Mouse (Mus musculus): Measurements from ENCODE around the gene Gm49510. TPM values are rescaled to one million over a fixed set of nuclear protein-coding genes. Genes with fewer than 3 reads are reported as not detected.

Gene Gm49510
- 0.16 TPM in 1 of 2 replicates, not detected in the other for polyA plus RNA-seq (2014; fragmentation: Nextera tagmentation; extraction: Ambion mirVana)

- peak within 1 kb of the TSS; percentile 82 to 95 for H3K4me3 ChIP-seq (ENCODE audit: control insufficient read depth in 1 of 2, insufficient read depth in 1 of 2, low read depth in 1 of 2, low read length in 2 of 2)
- H3K27ac ChIP-seq (replicated peaks in 1 of 2; ENCODE audit: control insufficient read depth in 1 of 2, insufficient read depth in 1 of 2, low read depth in 2 of 2, low read length in 2 of 2), result peak within 1 kb of the TSS; percentile 70 to 80
- H3K36me3 ChIP-seq (ENCODE audit: control insufficient read depth, insufficient read depth, low read length), result peaks cover 37% of the 10 kb centered on the region
- H3K4me2 ChIP-seq (ENCODE audit: low read length), result peak within 1 kb of the TSS; percentile 92
- no peaks in the 10 kb centered on the region for H3K27me3 ChIP-seq (ENCODE audit: control insufficient read depth, insufficient read depth, low read length)
- H3K9ac ChIP-seq (ENCODE audit: low read length), result peak within 1 kb of the TSS; percentile 87
- H3K9me3 ChIP-seq (ENCODE audit: control insufficient read depth, low read length), result no peaks in the 10 kb centered on the region
- H3K4me1 ChIP-seq (ENCODE audit: control insufficient read depth in 2 of 2, insufficient read depth in 2 of 2, low read length in 2 of 2), result peaks cover 37 to 57% of the 10 kb centered on the region in 2 experiments
- under 1% methylated on average over 19 of the region's 20 CpGs for WGBS
- 0 out of 2 replicates have a peak, but pooled peaks have one; percentile 28 for ATAC-seq (ENCODE audit: insufficient number of reproducible peaks, insufficient read depth, low FRiP score, low read depth)
Measured at GRCm38 (mm10) chr15:78899409-78899739, at the start of gene Gm49510. Gene Gm49510, plus strand, starts transcription at chr15:78899667.

GRCm38 (mm10) chr15:78850059-78850824 is 49.2 kb upstream of the Gm49510 start:
- WGBS, result 63% methylated on average over 15 of the region's 15 CpGs
- ATAC-seq (ENCODE audit: insufficient number of reproducible peaks, insufficient read depth, low FRiP score, low read depth), result 0 out of 2 replicates have a peak, but pooled peaks have one; percentile 0

GRCm38 (mm10) chr15:78850944-78851343 is 48.5 kb upstream of the Gm49510 start:
- Histone ChIP-seq H3K27me3 (ENCODE audit: control insufficient read depth, insufficient read depth, low read length) (no peaks in the 10 kb centered on the region; the same call in 1 of the 2 replicates), H3K4me3 (ENCODE audit: control insufficient read depth in 1 of 2, insufficient read depth in 1 of 2, low read depth in 1 of 2, low read length in 2 of 2) (no peak overlapping the region), H3K9ac (ENCODE audit: low read length) (no peak overlapping the region), H3K4me1 (ENCODE audit: control insufficient read depth in 2 of 2, insufficient read depth in 2 of 2, low read length in 2 of 2) (peaks cover 16 to 26% of the 10 kb centered on the region in 2 experiments), H3K27ac (replicated peaks in 1 of 2; ENCODE audit: control insufficient read depth in 1 of 2, insufficient read depth in 1 of 2, low read depth in 2 of 2, low read length in 2 of 2) (no peak overlapping the region), H3K9me3 (ENCODE audit: control insufficient read depth, low read length) (no peaks in the 10 kb centered on the region), H3K36me3 (ENCODE audit: control insufficient read depth, insufficient read depth, low read length) (peaks cover 39% of the 10 kb centered on the region), H3K4me2 (ENCODE audit: low read length) (no peak overlapping the region)
- 46% methylated on average over 6 of the region's 6 CpGs for WGBS
- 0 out of 2 replicates have a peak, but pooled peaks have one; percentile 5 for ATAC-seq (ENCODE audit: insufficient number of reproducible peaks, insufficient read depth, low FRiP score, low read depth)

More at GRCm38 (mm10) chr15:78850059-78850824, 49.2 kb upstream of the Gm49510 start:
- no peak overlapping the region for H3K9ac ChIP-seq (ENCODE audit: low read length)
- H3K27ac ChIP-seq (replicated peaks in 1 of 2; ENCODE audit: control insufficient read depth in 1 of 2, insufficient read depth in 1 of 2, low read depth in 2 of 2, low read length in 2 of 2), result no peak overlapping the region
- H3K9me3 ChIP-seq (ENCODE audit: control insufficient read depth, low read length), result no peaks in the 10 kb centered on the region
- H3K27me3 ChIP-seq (ENCODE audit: control insufficient read depth, insufficient read depth, low read length), result no peaks in the 10 kb centered on the region
- H3K36me3 ChIP-seq (ENCODE audit: control insufficient read depth, insufficient read depth, low read length), result peaks cover 39% of the 10 kb centered on the region
- peaks cover 23 to 34% of the 10 kb centered on the region in 2 experiments for H3K4me1 ChIP-seq (ENCODE audit: control insufficient read depth in 2 of 2, insufficient read depth in 2 of 2, low read length in 2 of 2)
- H3K4me3 ChIP-seq (ENCODE audit: control insufficient read depth in 1 of 2, insufficient read depth in 1 of 2, low read depth in 1 of 2, low read length in 2 of 2), result no peak overlapping the region
- no peak overlapping the region for H3K4me2 ChIP-seq (ENCODE audit: low read length)

GRCm38 (mm10) chr15:78851505-78852153 is 47.8 kb upstream of the Gm49510 start:
- ATAC-seq (ENCODE audit: insufficient number of reproducible peaks, insufficient read depth, low FRiP score, low read depth), result peak; percentile 41
- Histone ChIP-seq H3K9me3 (ENCODE audit: control insufficient read depth, low read length) (no peaks in the 10 kb centered on the region), H3K4me2 (ENCODE audit: low read length) (no peak overlapping the region), H3K27me3 (ENCODE audit: control insufficient read depth, insufficient read depth, low read length) (no peaks in the 10 kb centered on the region; the same call in 1 of the 2 replicates), H3K27ac (replicated peaks in 1 of 2; ENCODE audit: control insufficient read depth in 1 of 2, insufficient read depth in 1 of 2, low read depth in 2 of 2, low read length in 2 of 2) (no peak overlapping the region), H3K4me1 (ENCODE audit: control insufficient read depth in 2 of 2, insufficient read depth in 2 of 2, low read length in 2 of 2) (peaks cover 12 to 20% of the 10 kb centered on the region in 2 experiments), H3K9ac (ENCODE audit: low read length) (no peak overlapping the region), H3K4me3 (ENCODE audit: control insufficient read depth in 1 of 2, insufficient read depth in 1 of 2, low read depth in 1 of 2, low read length in 2 of 2) (no peak overlapping the region), H3K36me3 (ENCODE audit: control insufficient read depth, insufficient read depth, low read length) (peaks cover 32% of the 10 kb centered on the region)
- 4% methylated on average over 13 of the region's 13 CpGs for WGBS

GRCm38 (mm10) chr15:78855303-78855965 is 44.0 kb upstream of the Gm49510 start, which contains the start of gene Lgals2:
Gene Lgals2, minus strand, starts transcription at chr15:78855529.
- Histone ChIP-seq H3K4me1 (ENCODE audit: control insufficient read depth in 2 of 2, insufficient read depth in 2 of 2, low read length in 2 of 2) (peaks cover 12 to 13% of the 10 kb centered on the region in 2 experiments), H3K27me3 (ENCODE audit: control insufficient read depth, insufficient read depth, low read length) (no peaks in the 10 kb centered on the region; the same call in 1 of the 2 replicates), H3K36me3 (ENCODE audit: control insufficient read depth, insufficient read depth, low read length) (0 out of 2 replicates have a peak, but pooled peaks cover under 1% of the 10 kb centered on the region), H3K4me3 (ENCODE audit: control insufficient read depth in 1 of 2, insufficient read depth in 1 of 2, low read depth in 1 of 2, low read length in 2 of 2) (no peak within 1 kb of the TSS), H3K9ac (ENCODE audit: low read length) (no peak within 1 kb of the TSS), H3K9me3 (ENCODE audit: control insufficient read depth, low read length) (no peaks in the 10 kb centered on the region), H3K4me2 (ENCODE audit: low read length) (no peak within 1 kb of the TSS), H3K27ac (replicated peaks in 1 of 2; ENCODE audit: control insufficient read depth in 1 of 2, insufficient read depth in 1 of 2, low read depth in 2 of 2, low read length in 2 of 2) (no peak within 1 kb of the TSS)
- 65% methylated on average over 8 of the region's 8 CpGs for WGBS
- ATAC-seq (ENCODE audit: insufficient number of reproducible peaks, insufficient read depth, low FRiP score, low read depth), result no peak

GRCm38 (mm10) chr15:78857009-78857408 is 42.5 kb upstream of the Gm49510 start:
- no peak for ATAC-seq (ENCODE audit: insufficient number of reproducible peaks, insufficient read depth, low FRiP score, low read depth)
- Histone ChIP-seq H3K4me3 (ENCODE audit: control insufficient read depth in 1 of 2, insufficient read depth in 1 of 2, low read depth in 1 of 2, low read length in 2 of 2) (no peak overlapping the region), H3K4me1 (ENCODE audit: control insufficient read depth in 2 of 2, insufficient read depth in 2 of 2, low read length in 2 of 2) (no peaks in the 10 kb centered on the region), H3K9ac (ENCODE audit: low read length) (no peak overlapping the region), H3K27ac (replicated peaks in 1 of 2; ENCODE audit: control insufficient read depth in 1 of 2, insufficient read depth in 1 of 2, low read depth in 2 of 2, low read length in 2 of 2) (no peak overlapping the region), H3K9me3 (ENCODE audit: control insufficient read depth, low read length) (no peaks in the 10 kb centered on the region), H3K27me3 (ENCODE audit: control insufficient read depth, insufficient read depth, low read length) (no peaks in the 10 kb centered on the region; the same call in 1 of the 2 replicates), H3K36me3 (ENCODE audit: control insufficient read depth, insufficient read depth, low read length) (no peaks in the 10 kb centered on the region), H3K4me2 (ENCODE audit: low read length) (no peak overlapping the region)
- 78% methylated on average over 7 of the region's 7 CpGs for WGBS

GRCm38 (mm10) chr15:78859311-78859710 is 40.2 kb upstream of the Gm49510 start:
- no peaks in the 10 kb centered on the region for H3K36me3 ChIP-seq (ENCODE audit: control insufficient read depth, insufficient read depth, low read length)
- H3K4me1 ChIP-seq (ENCODE audit: control insufficient read depth in 2 of 2, insufficient read depth in 2 of 2, low read length in 2 of 2), result peaks cover 6 to 7% of the 10 kb centered on the region in 2 experiments
- no peaks in the 10 kb centered on the region for H3K9me3 ChIP-seq (ENCODE audit: control insufficient read depth, low read length)
- ATAC-seq (ENCODE audit: insufficient number of reproducible peaks, insufficient read depth, low FRiP score, low read depth), result 0 out of 2 replicates have a peak, but pooled peaks have one; percentile 10
- H3K4me3 ChIP-seq (ENCODE audit: control insufficient read depth in 1 of 2, insufficient read depth in 1 of 2, low read depth in 1 of 2, low read length in 2 of 2), result no peak overlapping the region
- WGBS, result 61% methylated on average over 4 of the region's 4 CpGs
- no peak overlapping the region for H3K27ac ChIP-seq (replicated peaks in 1 of 2; ENCODE audit: control insufficient read depth in 1 of 2, insufficient read depth in 1 of 2, low read depth in 2 of 2, low read length in 2 of 2)
- no peaks in the 10 kb centered on the region; the same call in 1 of the 2 replicates for H3K27me3 ChIP-seq (ENCODE audit: control insufficient read depth, insufficient read depth, low read length)
- no peak overlapping the region for H3K4me2 ChIP-seq (ENCODE audit: low read length)
- H3K9ac ChIP-seq (ENCODE audit: low read length), result no peak overlapping the region
